Mouse (Mus musculus): ENCODE results near the gene Snai1. TPM values are rescaled to one million over a fixed set of nuclear protein-coding genes. Genes with fewer than 3 reads are reported as not detected.

Gene Snai1
- polyA plus RNA-seq (2014; fragmentation: Illumina TruSeq; extraction: RNeasy Lipid Tissue Mini Kit (QIAGEN cat#74804); ENCODE audit: insufficient read depth, low read depth, low replicate concordance) = 11.2 TPM

GRCm38 (mm10) chr2:167537476-167538297 lies at the start of gene Snai1:
Gene Snai1, plus strand, starts transcription at chr2:167538195.

GRCm38 (mm10) chr2:167491757-167492708 lies 46.0 kb upstream of the Snai1 start, which contains the start of gene Rnf114:
Gene Rnf114, plus strand, starts transcription at chr2:167492645.

GRCm38 (mm10) chr2:167492713-167493636 lies 45.0 kb upstream of the Snai1 start, which contains the start of gene Spata2:
Gene Spata2, minus strand, starts transcription at chr2:167492887.

Other genes starting within 250 kb of the Snai1 start
- 9.6 TPM for gene B4galt5, start 189.0 kb upstream of the Snai1 start, polyA plus RNA-seq (2014; fragmentation: Illumina TruSeq; extraction: RNeasy Lipid Tissue Mini Kit (QIAGEN cat#74804); ENCODE audit: insufficient read depth, low read depth, low replicate concordance)
- gene Slc9a8, start 116.5 kb upstream of the Snai1 start, polyA plus RNA-seq (2014; fragmentation: Illumina TruSeq; extraction: RNeasy Lipid Tissue Mini Kit (QIAGEN cat#74804); ENCODE audit: insufficient read depth, low read depth, low replicate concordance) = 9.5 TPM
- gene Rnf114, start 45.5 kb upstream of the Snai1 start, polyA plus RNA-seq (2014; fragmentation: Illumina TruSeq; extraction: RNeasy Lipid Tissue Mini Kit (QIAGEN cat#74804); ENCODE audit: insufficient read depth, low read depth, low replicate concordance) = 73.4 TPM
- gene Spata2, start 45.3 kb upstream of the Snai1 start, polyA plus RNA-seq (2014; fragmentation: Illumina TruSeq; extraction: RNeasy Lipid Tissue Mini Kit (QIAGEN cat#74804); ENCODE audit: insufficient read depth, low read depth, low replicate concordance) = 8.1 TPM
- 99.7 TPM for gene Ube2v1, start 93.9 kb downstream of the Snai1 start, polyA plus RNA-seq (2014; fragmentation: Illumina TruSeq; extraction: RNeasy Lipid Tissue Mini Kit (QIAGEN cat#74804); ENCODE audit: insufficient read depth, low read depth, low replicate concordance)
- gene Gm20431, start 123.3 kb downstream of the Snai1 start, polyA plus RNA-seq (2014; fragmentation: Illumina TruSeq; extraction: RNeasy Lipid Tissue Mini Kit (QIAGEN cat#74804); ENCODE audit: insufficient read depth, low read depth, low replicate concordance) = not detected
- gene Cebpb, start 150.7 kb downstream of the Snai1 start, polyA plus RNA-seq (2014; fragmentation: Illumina TruSeq; extraction: RNeasy Lipid Tissue Mini Kit (QIAGEN cat#74804); ENCODE audit: insufficient read depth, low read depth, low replicate concordance) = 51.4 TPM
- 34.3 TPM for gene Tmem189, start 151.6 kb downstream of the Snai1 start, polyA plus RNA-seq (2014; fragmentation: Illumina TruSeq; extraction: RNeasy Lipid Tissue Mini Kit (QIAGEN cat#74804); ENCODE audit: insufficient read depth, low read depth, low replicate concordance)

All from lung, adult 10 weeks (tissue).